Comparison of ENCODE assay signal across 9 mouse cellular contexts in the genomic region with DNA sequence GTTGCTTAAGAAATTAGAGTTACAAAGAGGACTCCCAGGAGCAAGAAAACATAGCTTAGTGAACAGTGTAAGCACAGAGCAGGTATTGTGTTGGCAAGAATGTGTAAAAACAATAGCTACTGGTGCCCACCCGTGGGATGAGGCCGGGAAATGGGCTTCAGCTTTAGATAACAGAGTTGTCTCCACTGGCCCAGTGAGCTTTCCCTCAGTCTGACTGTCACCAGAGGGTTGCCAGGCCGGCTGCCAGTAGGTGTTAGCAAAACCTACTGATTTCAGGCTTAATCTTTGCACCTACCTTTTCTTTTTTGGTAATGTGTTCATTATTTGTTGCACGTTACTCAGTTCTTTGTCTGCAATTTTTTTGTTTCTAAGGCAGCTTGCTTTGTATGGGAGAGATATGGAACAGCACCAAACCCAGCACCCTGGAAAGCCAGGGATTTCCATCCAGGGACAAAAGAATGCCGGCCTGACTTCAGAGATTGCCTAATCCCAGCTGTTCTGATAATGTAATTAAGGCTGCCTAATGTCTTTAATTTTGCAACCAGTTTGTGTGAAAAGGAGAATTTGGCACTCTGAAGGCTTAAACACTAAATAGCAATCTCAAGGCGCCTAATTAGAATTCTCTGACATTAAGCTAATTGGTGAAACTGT. TPM values are rescaled to one million over a fixed set of nuclear protein-coding genes. Genes with fewer than 3 reads are reported as not detected.
DNase-seq lines count a peak whose midpoint lies in the region; ATAC-seq lines count a peak whose summit lies in the region.
"Had no signal": no experiment of that assay in that cellular context is flagged by ENCODE, and none has a peak within 500 bp of the region (broad histone marks: within the 10 kb centered on the region; RNA-seq: fewer than 3 reads in every experiment).

No protein-coding gene starts in this region.

- H3K27me3 ChIP-seq in hindbrain, embryonic 15.5 days = no peaks in the 10 kb centered on the region
- H3K27me3 ChIP-seq: megakaryocyte, embryonic 14.5 days had no signal

- H3K36me3 ChIP-seq in hindbrain, embryonic 15.5 days = peaks cover 7% of the 10 kb centered on the region; the same call in 1 of the 2 replicates

- ATAC-seq in common myeloid progenitor, adult 5-6 weeks (replicated peaks; ENCODE audit: low read depth, poor library complexity, severe bottlenecking) = 0 out of 2 replicates have a peak, but pooled peaks have one; percentile 10
- no peak for ATAC-seq in hindbrain, embryonic 15.5 days (ENCODE audit: low FRiP score, low read depth)

- peak; percentile 43 to 49 for DNase-seq in heart, adult 9 months (ENCODE audit: low spot score in 2 of 2)
- no peak for DNase-seq in heart, postnatal 25 days (ENCODE audit: low spot score)
- peak; percentile 20 for DNase-seq in MN1 (ENCODE audit: low spot score)
- no peak for DNase-seq in yolk sac, embryonic 10.5 days (ENCODE audit: low spot score)
- DNase-seq in thymus, adult 18-20 months = no peak
- DNase-seq in layer of hippocampus, adult 18-20 months (ENCODE audit: low spot score in 2 of 2) = no peak

- H3K9me3 ChIP-seq in hindbrain, embryonic 15.5 days = no peaks in the 10 kb centered on the region

- intact Hi-C loops in heart, postnatal 25 days (cut with DNase I) = loop anchor here (5.0 kb wide), 1 partner anchor 60 kb away; no protein-coding TSS in a partner anchor

- H3K4me2 ChIP-seq in hindbrain, embryonic 15.5 days = no peak overlapping the region

- H3K9ac ChIP-seq in hindbrain, embryonic 15.5 days = no peak overlapping the region

- H3K4me1 ChIP-seq in hindbrain, embryonic 15.5 days (replicated peaks) = peaks cover 18% of the 10 kb centered on the region

- H3K4me3 ChIP-seq in hindbrain, embryonic 15.5 days = no peak overlapping the region

- peak overlapping the region; percentile 22 for H3K27ac ChIP-seq in hindbrain, embryonic 15.5 days (replicated peaks)

- 40% methylated on average over 6 of the region's 6 CpGs for WGBS in hindbrain, embryonic 15.5 days

RNA-seq across cellular contexts. Expression of a gene that starts 35.5 kb away (rescaled TPM):
- 10 to 100 TPM; 11.7 to 12.7 TPM for total RNA-seq in heart, postnatal 25 days (2021)
- total RNA-seq in common myeloid progenitor, adult 5-6 weeks (2017) = 41.5 and 45.5 TPM in 2 replicates
- polyA plus RNA-seq in hindbrain, embryonic 15.5 days (2015; fragmentation: Nextera tagmentation; extraction: Ambion mirVana) = 13.7 and 15.0 TPM in 2 replicates
- total RNA-seq in layer of hippocampus, adult 18-20 months (2021) = 10 to 100 TPM; 15.7 to 16.0 TPM

Comparison
In these comparisons a context has a peak if more than half of its experiments do, and no peak if none do; other contexts are left out.
1. DNase-seq: peak in heart, adult 9 months (2 of 2) and MN1 (single experiment); none in heart, postnatal 25 days (single experiment), yolk sac, embryonic 10.5 days (single experiment), thymus, adult 18-20 months (0 of 2) and layer of hippocampus, adult 18-20 months (0 of 2).